Mouse (Mus musculus): ENCODE measurements around the gene Calm3. TPM values are rescaled to one million over a fixed set of nuclear protein-coding genes. Genes with fewer than 3 reads are reported as not detected.
A peak's percentile ranks its signal among the peaks of the same experiment; 100 is the strongest.

Gene Calm3
- total RNA-seq, 2 experiments from 2014 or later: 224 to 252 TPM

DNA sequence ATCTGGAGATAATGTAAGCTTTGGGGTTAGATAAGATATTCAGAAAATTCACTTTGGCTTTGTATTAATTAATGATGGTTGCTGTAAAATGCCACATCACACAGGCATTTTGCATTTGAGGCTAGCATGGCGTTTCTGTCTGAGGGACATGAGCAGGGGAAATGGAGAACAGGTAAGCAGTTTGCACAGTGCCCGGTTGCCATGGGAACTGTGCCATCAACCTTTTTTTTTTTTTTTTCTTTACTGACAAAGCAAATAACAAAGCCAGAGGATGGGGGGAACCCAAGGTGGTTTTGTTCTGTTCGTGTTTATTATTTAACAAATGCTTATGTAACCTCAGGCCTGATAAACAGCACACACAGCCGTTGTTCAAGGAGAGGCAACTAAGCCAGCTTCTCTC lies 18.9 kb upstream of the Calm3 start:
- DNase-seq: no peak

DNA sequence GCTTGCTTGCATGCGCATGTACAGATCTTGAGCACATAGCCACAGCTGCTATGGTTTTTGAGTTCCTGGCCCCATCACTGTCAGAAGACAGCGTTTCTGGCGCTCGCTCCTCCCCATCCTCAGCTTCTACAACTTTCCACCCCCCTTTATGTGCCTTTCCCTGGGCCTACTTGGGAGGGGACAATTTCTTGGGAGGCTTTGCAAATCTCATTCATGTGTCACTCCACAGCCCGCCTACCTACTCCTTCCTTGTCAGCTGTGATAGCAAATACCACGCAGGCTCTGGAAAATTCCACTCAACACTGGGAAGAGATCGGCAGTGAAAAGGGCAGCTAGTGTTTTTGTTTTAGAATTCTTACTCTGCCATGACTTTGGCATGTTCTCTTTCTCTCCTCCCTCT lies 16.4 kb upstream of the Calm3 start:
- DNase-seq: peak; percentile 49

DNA sequence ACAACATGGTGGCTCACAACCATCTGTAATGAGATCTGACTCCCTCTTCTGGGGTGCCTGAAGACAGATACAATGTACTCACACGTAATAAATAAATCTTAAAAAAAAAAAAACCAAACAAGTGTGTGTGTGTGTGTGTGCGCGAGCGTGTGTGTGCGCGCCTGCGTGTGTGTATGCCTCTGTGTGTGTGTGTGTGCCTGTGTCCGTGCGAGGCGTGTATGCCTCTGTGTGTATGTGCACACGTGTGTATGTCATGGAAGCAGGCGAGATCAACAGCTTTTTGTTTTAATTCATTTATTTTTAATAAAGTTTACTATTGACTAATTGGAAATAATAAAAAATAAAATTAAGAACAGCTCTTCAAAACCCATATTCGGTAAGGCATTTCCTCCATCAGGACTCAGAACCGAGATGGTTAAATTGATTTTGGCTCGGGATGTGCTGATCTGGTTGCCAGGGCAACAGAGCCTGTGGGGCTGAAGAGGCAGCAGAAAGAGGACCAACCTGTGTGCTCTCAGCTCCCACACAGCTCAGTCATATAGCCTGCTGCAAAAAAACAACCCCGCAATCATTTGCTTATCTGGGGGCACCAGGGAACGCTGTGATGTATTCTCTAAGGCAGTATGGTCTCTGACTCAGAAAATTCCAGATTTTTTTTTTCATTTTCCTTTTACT lies 14.3 kb upstream of the Calm3 start:
- DNase-seq: peak; percentile 12

DNA sequence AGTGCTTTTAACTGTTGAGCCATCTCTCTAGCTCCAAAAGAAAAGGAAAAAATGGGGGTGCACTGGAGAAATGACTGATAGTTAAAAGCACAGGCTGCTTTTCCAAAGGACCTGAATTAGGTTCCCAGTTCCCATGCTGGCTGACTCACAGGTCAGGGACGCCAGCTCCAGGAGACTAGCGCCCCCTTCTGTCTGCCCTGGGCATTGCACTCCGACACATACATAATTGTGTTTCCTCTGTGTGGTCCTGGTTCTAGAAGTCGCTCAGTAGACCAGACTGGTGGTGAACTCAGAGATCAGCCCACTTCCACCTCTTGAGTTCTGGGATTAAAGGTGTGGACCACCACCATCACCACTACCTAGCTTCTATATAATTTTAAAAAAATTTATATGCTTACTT lies 13.4 kb upstream of the Calm3 start:
- peak; percentile 15 for DNase-seq

DNA sequence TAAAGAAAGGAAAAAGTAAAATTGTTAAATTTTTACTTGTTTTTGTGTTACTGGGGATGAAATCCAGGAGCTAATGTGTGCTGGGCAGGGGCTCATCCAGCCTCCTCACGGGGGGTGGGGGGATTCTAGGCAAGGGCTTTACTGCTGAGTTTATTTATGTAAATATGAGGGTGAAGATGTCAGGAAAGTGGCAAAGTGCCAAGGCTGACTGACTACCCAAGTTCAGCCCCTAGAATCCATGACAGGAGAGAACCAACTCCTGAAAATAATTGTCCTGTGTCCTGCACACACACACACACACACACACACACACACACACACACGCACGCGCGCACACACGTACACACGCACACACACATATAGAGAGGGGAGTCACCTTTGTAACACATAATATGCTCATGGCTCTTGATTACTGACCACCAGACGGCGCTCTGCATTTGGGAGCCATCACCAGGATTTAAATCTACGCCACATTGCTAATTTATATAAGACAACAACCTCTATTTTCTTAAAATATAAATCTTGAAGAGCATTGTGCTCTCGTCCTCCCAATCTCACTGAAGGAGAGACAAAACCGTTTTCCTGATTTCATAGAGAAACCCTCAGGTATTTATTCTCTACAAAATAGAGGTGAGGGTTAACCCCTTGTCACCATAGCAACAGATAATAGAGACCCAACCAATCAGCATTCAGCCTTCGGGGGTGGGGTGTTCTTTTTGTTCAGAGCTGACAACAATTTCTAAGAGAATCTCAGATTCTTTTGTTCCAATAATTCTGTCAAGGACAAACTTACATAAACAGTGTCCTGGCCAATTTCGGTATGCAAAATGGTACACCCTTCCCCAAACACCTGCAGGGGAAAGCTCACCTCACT lies 9.0 kb upstream of the Calm3 start:
- DNase-seq: peak; percentile 68

GRCm38 (mm10) chr7:16931968-16932627 lies 8.2 kb upstream of the Calm3 start:
- peak; percentile 88 for DNase-seq

- peak; percentile 76 for DNase-seq
These were observed 6.9 kb upstream of the Calm3 start for GRCm38 (mm10) chr7:16930850-16931249.

DNA sequence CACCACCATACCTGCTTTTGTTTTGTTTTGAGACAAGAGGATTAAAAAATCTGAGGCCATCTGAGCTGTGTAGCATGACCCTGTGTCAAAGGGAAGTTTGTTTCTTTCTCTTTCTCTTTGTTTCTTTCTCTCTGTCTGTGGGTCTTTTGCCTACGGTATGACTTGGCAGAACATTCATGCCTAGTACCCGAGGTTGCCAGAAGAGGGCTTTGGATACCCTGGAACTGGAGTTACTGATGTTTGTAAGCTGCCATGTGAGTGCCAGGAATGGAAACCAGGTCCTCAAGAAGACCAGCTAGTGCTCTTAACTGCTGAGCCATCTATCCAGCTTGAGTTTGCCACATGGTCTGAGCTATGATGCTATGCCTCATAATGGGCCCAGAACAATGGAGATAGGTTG lies 4.4 kb upstream of the Calm3 start:
- DNase-seq: no peak

DNA sequence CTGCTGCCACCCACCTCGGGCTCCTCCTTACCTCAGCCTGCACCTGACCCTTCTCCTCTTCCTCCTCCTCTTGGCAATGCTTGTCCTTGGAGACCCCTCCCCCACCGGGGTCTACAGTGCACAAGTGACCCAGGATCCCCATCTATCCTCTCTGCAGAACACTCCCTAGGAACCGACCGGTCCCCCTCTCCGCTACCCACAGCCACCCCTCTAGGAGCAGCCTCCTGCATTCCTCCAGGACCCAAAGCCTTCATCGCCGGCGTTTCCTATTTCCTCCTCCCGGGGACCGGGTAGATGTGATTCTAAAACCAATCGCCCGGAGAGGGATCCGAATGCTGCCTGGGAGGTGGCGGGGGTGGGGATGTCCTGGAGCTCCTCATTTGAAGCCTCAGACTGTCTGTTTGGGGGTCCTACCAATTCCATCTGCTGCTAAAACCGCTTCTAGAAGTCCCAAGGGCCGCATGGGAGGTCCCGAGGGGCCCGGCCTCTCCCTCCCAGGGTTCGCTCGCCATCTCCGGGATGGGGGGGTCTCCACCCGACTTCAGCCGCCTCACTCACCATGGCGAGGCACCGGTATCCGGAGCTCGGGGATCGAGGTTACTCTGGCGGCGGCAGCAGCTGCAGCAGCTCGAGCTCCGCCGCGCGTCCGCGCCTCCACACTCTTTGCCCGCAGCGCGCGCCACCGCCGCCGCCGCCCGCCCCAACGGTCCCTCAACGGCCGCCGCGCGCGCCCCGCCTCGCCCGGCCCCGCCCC lies 454 bp downstream of the Calm3 start:
- DNase-seq: no peak

DNA sequence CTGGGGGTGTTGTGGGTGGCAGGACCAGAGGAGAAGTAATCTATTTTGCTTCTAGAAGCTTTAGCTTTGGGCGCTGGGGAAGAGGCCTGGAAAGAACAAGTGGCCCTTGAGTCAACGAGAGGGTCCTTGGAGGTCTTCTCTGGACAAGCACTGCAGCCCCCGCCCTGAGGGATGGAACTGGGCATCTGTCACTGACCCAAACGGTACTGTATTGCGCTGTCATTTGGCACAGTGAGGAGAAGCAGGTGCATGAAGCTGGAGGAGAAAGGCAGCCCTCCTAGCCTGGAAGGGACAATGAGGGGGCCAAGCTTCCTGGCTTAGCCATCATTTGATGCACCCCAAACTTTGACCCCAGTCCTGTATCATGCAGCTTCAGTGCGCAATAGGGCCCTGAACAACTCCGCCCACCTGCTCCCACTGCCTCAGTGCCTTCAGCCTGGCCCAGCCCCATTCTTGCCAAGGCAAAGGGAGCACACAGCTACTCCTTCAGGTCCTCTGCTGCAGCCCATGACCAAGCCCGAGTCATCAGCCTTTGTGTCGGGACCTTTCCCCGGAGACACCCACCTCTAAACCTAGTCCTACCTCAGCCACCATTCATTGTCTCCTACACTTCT lies 1.4 kb downstream of the Calm3 start:
- no peak for DNase-seq

DNA sequence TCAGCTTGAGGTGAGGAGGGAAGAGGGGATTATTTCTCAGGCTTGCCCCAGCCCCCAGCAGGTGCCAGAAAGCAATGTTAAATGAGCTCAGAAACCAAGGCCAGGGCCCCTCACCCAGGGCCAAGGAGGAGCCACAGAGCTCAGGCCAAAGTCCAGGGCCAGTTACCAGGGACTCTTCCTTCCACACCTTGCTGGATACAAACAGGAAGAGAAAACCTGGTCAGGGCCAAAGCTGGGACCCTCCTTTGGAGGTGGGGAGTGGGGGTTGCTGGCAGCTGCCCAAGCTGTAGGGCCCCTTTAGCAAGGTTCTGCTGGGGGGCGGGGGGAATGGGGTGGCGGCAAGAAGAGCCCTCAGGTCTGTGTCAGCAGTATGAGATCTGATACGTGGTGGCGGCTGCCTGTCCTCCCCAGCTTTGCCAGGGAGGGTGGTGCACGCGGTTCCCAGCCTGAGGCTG lies 2.0 kb downstream of the Calm3 start:
- no peak for DNase-seq

GRCm38 (mm10) chr7:16920818-16921791 lies 2.8 kb downstream of the Calm3 start:
- peak; percentile 64 for DNase-seq

DNA sequence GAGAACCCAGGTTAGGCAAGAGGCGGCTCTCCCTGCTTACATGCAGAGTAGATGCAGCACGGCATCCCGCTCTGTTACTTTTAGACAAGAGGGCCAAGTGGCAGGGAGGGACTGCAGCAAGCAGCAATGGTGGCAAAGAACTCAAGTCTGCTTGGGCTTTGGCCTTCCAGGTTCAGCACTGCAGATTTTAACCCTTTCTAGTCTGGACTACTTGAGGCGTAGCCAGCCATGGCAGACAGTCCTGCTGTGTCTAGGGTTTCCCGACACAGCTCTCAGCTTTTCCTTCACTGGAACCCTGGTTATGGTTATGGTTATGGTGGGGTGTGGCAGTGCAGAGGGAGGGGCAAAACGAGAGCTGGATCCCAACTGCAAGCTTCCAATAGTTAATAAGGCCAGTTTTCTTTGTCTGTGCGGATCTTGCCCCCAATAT lies 3.7 kb downstream of the Calm3 start:
- DNase-seq: no peak

DNA sequence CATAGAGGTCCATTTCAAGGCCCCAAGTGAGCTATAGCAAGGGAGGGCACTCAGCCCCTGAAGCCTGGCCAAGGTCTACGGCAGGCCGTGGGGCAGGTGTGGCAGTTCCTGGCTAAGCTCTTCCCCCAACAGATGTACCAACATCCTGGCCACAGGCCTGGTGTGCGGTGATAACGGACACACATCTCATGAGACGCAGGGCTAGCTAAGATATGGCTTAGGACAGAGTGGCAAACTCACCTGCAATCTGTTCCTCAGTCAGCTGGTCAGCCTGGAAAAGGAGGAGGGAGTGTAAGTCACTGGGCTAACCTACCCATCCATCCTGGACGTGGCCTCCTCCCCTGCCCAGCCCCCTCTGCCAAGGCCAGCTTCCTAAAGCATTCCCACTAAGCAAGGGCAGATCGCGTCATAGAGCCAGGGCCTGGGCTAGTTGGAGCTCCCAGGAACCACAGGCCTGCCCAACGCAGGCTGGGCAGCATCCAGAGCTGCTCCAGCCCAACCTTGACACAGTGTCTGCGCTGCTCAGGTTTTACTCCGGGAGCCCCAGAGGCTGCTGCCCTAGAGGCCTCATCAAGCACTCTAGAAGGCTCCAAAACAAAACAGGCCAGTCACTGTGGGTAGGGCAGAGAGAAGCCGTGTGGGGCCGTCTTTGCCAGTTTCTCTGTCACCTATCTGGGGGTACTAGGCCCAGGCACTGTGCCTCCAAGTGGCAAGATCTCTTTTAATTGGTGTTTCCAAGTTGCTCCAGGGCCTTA lies 4.3 kb downstream of the Calm3 start:
- peak; percentile 69 for DNase-seq

GRCm38 (mm10) chr7:16918670-16919069 lies 5.2 kb downstream of the Calm3 start:
- no peak for DNase-seq

DNA sequence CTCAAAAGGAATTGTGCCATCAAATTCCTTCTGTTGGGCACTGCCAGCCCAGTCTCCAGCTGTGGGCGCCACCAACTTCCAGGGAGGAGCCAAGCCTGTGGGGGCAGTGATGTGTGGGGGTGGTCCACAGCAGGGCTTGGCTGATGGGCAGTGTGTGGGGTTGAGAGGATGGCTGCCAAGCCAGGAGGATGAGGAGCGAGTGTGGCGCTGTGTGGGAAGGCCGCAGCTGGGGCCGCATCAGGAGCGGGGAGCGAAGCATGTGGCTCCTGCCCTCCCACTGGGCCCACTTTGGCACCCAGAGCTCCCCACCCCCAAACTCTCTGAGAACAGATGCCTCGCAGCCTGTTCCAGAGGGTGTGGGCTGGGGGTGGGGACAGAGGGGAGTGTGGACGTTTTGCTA lies 5.9 kb downstream of the Calm3 start:
- DNase-seq: no peak

- DNase-seq: no peak
These were observed 6.5 kb downstream of the Calm3 start for GRCm38 (mm10) chr7:16917447-16917846.

DNA sequence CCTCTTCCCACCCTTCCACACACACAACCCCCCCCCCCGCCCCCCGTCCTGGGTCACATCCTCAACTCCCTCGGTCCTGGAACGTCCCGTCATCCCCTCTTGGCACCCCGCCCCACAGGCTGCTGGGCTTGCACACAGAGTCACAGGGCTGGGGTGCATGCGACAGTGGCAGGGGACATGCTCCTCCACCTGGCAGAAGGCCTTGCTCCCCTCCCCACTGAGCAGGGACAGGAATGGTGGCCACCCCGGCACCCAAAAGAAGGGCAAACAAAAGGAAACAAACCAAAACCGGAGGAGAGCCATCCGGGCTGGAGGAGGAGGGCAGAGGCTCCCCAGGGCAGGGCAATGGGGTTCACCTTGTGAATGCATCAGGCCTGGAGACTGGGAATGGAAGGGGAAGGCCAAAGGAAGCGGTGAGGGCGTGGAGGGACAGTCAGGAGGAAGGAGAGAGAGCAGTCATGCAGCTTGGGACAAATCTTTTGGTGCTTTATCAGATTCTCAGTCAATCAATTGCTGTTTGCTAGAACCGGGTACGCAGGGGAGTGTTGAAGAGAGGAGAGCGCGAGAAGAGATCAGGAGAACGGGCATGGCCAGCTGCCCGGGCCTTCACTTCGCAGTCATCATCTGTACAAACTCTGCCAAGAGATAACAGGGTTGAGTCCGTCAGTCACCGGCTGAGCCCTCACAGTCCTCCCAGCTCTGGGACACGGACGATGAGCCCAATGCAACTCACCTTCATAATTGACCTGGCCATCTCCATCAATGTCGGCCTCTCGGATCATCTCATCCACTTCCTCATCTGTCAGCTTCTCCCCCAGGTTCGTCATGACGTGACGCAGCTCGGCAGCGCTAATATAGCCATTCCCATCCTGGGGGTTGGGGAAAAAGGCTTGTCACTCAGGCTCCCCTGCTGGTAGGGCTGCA lies 7.3 kb downstream of the Calm3 start:
- DNase-seq: no peak
